ENCODE assay signal across 15 mouse cellular contexts in the genomic region with DNA sequence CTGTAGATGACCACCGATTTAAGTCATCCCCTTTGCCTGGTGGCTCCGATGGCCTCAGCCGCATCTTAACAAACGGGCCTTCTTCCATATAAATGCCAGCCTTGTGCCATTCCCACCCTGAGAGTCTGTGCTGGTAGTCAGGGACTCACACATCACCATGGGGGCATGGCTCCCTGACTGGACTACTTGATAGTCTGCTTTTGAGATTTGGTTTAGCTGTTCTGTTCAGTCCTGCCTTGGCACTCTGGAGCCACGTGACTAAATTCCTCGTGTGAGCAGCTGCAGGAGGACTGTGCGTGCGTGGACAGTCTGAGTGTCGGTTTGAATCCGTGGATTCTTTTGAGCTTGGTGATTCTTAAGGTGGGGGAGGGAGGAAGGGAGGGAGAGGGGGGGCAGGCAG. TPM values are rescaled to one million over a fixed set of nuclear protein-coding genes. Genes with fewer than 3 reads are reported as not detected.
A peak's percentile ranks its signal among the peaks of the same experiment; 100 is the strongest.
DNase-seq lines count a peak whose midpoint lies in the region; ATAC-seq and TF ChIP-seq lines count a peak whose summit lies in the region.
"Had no signal": no experiment of that assay in that cellular context is flagged by ENCODE, and none has a peak within 500 bp of the region (broad histone marks: within the 10 kb centered on the region; RNA-seq: fewer than 3 reads in every experiment).

No protein-coding gene starts in this region.

- no peaks in the 10 kb centered on the region for H3K27me3 ChIP-seq in forebrain, embryonic 15.5 days
- no peaks in the 10 kb centered on the region for H3K27me3 ChIP-seq in forebrain, embryonic 10.5 days (ENCODE audit: poor library complexity, severe bottlenecking)
- H3K27me3 ChIP-seq: limb, embryonic 12.5 days had no signal

- WGBS in forebrain, embryonic 15.5 days = 72% methylated on average over 10 of the region's 10 CpGs
- 92% methylated on average over 10 of the region's 10 CpGs for WGBS in forebrain, embryonic 10.5 days

- DNase-seq in forebrain, embryonic 10.5 days (ENCODE audit: extremely low spot score, low spot score) = no peak
- no peak for DNase-seq in layer of hippocampus, adult 2 months (ENCODE audit: low spot score in 2 of 2)
- no peak for DNase-seq in layer of hippocampus, adult 18-20 months (ENCODE audit: low spot score in 2 of 2)
- peak; percentile 63 to 75 for DNase-seq in right cerebral cortex, postnatal 10 days (ENCODE audit: low spot score in 2 of 2)
- DNase-seq in right cerebral cortex, postnatal 4 days = no peak
- DNase-seq in ovary, postnatal 14 days (ENCODE audit: low spot score) = no peak
- DNase-seq: cerebellum, adult 9-11 months; gastrocnemius, postnatal 14 days; kidney, postnatal 14 days; layer of hippocampus, postnatal 36 days; liver, postnatal 0 days had no signal

- no peak overlapping the region for H3K4me3 ChIP-seq in forebrain, embryonic 15.5 days
- no peak overlapping the region for H3K4me3 ChIP-seq in forebrain, embryonic 10.5 days
- no peak overlapping the region for H3K4me3 ChIP-seq in layer of hippocampus, adult 2 months
- H3K4me3 ChIP-seq: limb, embryonic 12.5 days had no signal

- no peak overlapping the region for H3K27ac ChIP-seq in forebrain, embryonic 15.5 days (replicated peaks)
- no peak overlapping the region for H3K27ac ChIP-seq in forebrain, embryonic 10.5 days
- H3K27ac ChIP-seq in layer of hippocampus, adult 2 months = peak overlapping the region; percentile 72; the same call in 1 of the 2 replicates
- H3K27ac ChIP-seq: limb, embryonic 12.5 days had no signal

- no peak overlapping the region for H3K4me2 ChIP-seq in forebrain, embryonic 15.5 days (replicated peaks)
- H3K4me2 ChIP-seq: limb, embryonic 12.5 days had no signal

- H3K9ac ChIP-seq in forebrain, embryonic 15.5 days (replicated peaks) = no peak overlapping the region
- H3K9ac ChIP-seq: limb, embryonic 12.5 days; liver, postnatal 0 days had no signal

- ATAC-seq in forebrain, embryonic 15.5 days (replicated peaks) = peak; percentile 21; the same call in 1 of the 2 replicates
- ATAC-seq in cerebellum, adult (ENCODE audit: insufficient number of reproducible peaks, low FRiP score, low TSS enrichment) = no peak
- ATAC-seq: intestine, postnatal 0 days; liver, postnatal 0 days had no signal

- H3K9me3 ChIP-seq in forebrain, embryonic 15.5 days = no peaks in the 10 kb centered on the region
- H3K9me3 ChIP-seq in forebrain, embryonic 10.5 days = no peaks in the 10 kb centered on the region
- H3K9me3 ChIP-seq: limb, embryonic 12.5 days had no signal

- H3K4me1 ChIP-seq in forebrain, embryonic 15.5 days = peaks cover 52% of the 10 kb centered on the region
- H3K4me1 ChIP-seq in forebrain, embryonic 10.5 days = peaks cover 32% of the 10 kb centered on the region

- TF ChIP-seq CTCF in layer of hippocampus, adult 2 months (conservative IDR thresholded peaks at IDR 0.05) = no peak

- H3K36me3 ChIP-seq in forebrain, embryonic 15.5 days = no peaks in the 10 kb centered on the region
- H3K36me3 ChIP-seq in forebrain, embryonic 10.5 days (replicated peaks) = peaks cover 86% of the 10 kb centered on the region

RNA-seq across cellular contexts. Expression of a gene that starts 53.7 kb away (rescaled TPM):
- polyA plus RNA-seq in forebrain, embryonic 15.5 days (2015; fragmentation: Nextera tagmentation; extraction: Ambion mirVana) = 10.9 and 11.5 TPM in 2 replicates
- 5.9 and 7.7 TPM in 2 replicates for polyA plus RNA-seq in forebrain, embryonic 10.5 days (2016; fragmentation: Nextera tagmentation; extraction: Ambion mirVana)
- total RNA-seq in layer of hippocampus, adult 2 months (2021) = 10 to 100 TPM; 32.3 to 33.5 TPM
- 10 to 100 TPM; 30.5 to 31.1 TPM for total RNA-seq in layer of hippocampus, adult 18-20 months (2021)

Comparison
In these comparisons a context has a peak if more than half of its experiments do, and no peak if none do; other contexts are left out.
1. DNase-seq: peak in right cerebral cortex, postnatal 10 days (2 of 2); none in forebrain, embryonic 10.5 days (single experiment), layer of hippocampus, adult 2 months (0 of 2), layer of hippocampus, adult 18-20 months (0 of 2), right cerebral cortex, postnatal 4 days (single experiment) and ovary, postnatal 14 days (single experiment).